Mouse (Mus musculus): Measurements from ENCODE around the gene Amhr2.

The Amhr2 gene

DNA sequence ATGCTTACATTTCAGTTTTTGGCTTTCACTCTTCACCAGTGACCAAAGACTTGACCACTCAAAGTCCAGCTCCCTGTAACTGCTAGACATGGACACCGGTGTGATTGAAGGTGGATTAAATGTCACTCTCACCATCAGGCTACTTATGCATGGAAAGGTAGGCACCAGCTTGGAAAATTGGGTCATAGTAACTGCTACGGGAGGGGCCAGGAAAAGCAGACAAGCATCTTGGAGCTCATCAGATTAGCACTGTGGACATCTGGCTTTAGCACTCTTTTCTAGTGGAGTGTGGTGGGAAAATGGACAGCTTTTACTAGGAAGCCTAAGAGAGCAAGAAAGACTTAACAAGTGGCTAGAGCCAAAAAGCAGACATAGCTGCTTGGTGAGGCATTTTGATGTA, 28.1 kb downstream of the Amhr2 start:
- DNase-seq, result no peak

DNA sequence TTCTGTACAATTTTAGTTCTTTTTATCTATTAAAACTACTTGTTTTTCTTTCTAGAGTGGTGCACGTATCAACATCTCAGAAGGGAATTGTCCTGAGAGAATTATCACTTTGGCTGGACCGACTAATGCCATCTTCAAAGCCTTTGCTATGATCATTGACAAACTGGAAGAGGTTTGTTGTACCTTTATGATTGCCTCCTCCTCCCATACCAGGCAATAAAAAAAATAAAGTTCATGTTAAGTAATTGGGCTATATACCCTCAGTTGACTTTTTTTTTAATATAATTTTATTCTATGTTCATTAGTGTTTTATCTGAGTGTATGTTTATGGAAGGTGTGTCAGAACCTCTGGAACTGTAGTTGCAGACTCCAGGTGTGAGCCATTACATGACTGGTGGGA, 29.4 kb downstream of the Amhr2 start:
- DNase-seq, result no peak

DNA sequence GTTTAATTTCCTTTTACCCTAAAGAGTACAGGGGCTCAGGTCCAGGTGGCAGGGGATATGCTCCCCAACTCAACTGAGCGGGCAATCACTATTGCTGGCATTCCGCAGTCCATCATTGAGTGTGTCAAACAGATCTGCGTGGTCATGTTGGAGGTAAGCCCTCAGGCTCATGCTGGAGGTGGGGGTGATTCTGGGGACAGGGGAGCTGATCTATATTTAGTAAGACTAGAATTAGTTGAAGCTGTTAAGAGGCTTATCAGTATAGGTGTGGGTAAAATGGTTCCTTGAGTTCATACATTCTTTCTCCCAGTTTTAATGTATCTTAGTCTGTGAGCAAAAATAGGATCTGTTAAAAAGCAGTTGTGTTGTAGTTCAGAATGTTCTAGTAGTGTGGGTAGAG, 38.0 kb downstream of the Amhr2 start:
- DNase-seq, result no peak

DNA sequence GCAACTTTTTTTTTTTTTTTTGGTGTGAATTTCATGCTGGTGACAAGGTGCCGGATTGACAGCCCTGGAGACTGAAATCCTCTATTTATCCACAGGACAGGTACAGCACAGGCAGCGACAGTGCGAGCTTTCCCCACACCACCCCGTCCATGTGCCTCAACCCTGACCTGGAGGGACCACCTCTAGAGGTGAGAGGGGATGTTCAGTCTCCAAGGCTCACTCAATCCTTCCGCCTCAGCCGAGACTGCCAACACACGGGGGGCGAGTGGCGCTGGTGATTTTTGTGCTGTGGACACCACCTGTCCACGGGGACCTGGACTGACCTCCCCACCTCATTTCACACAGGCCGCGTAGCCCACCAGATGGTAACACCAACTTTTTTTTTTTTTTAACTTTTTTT, 40.7 kb downstream of the Amhr2 start:
- no peak for DNase-seq

DNA sequence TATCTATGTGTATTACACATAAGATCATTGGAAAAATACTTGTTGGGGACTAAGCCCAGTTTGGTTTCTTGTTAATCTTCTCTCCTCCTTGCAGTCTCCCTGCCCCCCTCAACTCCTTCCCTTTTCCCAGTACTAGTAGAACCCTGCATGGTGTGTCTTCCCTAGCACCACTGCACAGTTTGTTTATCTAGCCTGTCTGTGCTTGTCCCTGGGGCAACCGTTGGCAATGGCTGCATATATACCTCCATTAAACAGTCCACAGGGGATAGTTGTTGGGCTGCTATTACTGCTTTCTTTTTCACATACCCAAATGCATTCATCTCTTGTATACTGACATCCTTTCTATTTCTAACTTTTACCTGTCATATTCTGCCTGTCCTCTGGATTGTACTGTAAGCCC, 42.5 kb downstream of the Amhr2 start:
- no peak for DNase-seq

DNA sequence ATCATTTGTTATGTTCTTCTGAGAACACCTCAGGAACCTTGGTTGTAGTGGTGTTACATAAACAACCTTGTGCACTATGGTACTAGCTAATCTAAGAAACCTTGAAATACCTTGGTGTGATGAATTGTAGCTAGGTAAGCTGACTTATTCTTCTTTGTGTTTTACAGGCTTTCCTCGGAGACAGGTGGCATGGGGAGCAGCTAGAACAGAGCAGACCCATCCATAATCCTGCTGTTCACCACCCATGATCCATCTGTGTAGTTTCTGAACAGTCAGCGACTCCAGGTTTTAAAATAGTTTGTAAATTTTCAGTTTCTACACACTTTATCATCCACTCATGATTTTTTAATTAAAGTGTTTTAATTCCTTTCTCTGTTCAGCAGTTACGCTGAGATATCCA, 53.2 kb downstream of the Amhr2 start:
- no peak for DNase-seq

DNA sequence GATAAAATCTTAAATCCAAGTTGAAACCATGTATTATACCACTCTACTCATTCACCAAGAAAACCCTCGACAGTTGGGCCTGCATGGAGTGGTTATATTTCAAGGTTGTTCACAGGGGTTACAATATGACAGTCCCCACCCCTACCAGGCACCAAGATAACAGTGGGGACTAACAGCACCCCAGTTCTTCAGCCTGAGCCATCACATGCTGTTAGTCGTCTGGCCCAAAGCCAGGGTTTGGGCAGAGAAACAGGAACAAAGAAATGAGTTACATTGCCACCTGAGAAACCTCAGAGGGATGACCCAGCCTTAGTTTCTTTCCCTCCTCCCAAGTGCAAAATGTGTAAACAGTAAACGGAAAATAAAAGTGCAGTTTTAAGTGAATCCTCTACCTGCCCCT, 54.2 kb downstream of the Amhr2 start:
- DNase-seq, result no peak

DNA sequence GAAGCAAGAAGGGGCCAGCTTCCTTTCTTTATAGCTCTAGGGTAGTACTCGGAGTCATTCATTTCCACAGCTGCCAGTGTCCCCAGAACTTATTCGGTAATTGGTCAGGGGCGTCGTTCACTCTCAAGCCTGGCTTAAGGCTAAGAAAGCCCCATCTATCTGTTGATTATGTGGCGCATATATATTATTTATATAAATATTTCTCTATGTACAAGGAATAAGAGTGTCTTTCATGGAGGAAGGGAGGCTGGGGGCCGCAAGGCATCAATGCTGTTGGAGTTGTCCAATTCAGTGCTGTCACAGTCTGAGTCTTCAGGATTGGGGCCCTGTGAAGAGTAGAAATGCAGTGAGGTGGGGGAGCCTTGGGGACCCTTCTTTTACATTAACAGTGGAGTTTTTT, 54.7 kb downstream of the Amhr2 start:
- no peak for DNase-seq

DNA sequence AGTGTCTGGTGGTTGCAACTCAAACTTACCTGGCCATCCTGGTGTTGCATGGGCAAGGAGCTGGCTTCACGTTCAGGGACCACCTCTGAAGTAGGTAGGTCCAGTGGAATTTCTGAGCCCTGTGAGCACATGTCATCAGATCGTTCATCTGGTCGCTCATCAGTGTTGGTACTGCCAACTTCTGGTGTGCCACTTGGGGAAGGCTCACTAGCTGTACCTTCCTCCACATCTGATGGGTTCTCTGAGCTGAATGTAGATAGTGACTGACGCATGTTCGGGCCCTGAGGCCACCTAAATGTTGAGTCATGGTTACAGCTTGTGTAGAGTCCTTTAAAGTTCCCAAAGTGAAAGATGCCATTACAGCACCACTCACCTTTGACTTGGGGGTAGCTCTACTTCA, 55.3 kb downstream of the Amhr2 start:
- no peak for DNase-seq

DNA sequence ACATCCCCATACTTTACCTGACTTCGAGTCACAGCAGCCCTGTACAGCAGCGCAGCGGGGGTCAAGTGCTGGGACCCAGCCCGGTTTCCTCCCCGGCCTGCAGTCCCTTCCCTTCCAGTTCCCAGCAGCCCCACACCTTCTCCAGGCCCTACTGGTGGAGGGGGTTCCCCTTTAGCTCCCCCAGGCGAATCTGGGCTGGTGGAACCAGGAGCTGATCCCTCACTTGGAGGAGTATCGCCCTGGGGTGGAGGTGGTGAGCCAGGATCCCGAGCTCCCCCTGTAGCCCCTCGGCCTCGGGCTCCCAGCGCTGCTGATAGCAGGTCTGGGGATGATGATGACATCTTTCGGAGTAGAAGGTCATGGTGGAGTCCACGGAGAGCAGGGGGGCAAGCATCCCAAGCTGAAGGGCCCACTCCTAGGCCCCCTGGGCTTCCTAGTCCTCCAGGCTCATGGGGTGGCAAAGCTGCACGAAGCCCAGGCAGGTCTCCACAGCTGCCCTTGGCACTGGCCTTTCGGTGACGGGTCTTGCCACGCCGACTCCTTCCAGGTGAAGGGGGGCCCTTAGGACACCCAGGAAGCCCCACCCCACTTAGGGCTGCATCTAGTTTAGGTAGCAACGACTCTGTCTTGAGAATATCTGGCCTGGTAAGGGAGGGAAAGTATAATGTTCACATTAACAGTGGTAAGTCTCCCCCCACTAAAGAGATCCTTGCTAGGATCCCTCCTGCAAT, 56.1 kb downstream of the Amhr2 start:
- DNase-seq, result no peak

DNA sequence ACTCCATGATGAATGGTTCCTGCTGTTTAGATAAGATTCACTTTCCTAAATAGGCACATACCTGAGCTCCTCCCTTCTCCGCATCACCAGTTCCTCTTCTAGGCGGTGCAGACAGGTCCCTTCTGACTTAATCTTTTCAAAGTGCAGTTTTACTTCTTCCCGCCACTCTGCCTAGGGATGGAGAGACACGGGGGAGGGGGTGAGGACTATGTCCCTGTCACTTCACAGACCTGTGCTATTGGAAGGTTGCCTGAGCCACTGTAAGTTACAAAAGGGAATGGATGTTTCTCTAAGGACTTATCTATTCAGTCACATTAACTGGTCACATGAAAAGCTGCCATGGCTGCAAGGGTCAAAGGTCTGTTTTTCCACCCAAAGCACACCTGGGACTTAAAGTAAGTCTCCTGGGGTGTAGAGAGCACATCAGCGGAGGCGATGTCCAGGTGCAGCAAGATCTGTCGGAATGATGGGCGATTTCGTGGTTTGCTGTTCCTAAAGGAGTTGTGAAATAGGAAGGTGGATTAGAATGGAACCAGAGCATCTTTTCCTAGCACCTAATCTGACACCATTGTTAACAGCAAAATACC, 57.2 kb downstream of the Amhr2 start:
- DNase-seq, result no peak

DNA sequence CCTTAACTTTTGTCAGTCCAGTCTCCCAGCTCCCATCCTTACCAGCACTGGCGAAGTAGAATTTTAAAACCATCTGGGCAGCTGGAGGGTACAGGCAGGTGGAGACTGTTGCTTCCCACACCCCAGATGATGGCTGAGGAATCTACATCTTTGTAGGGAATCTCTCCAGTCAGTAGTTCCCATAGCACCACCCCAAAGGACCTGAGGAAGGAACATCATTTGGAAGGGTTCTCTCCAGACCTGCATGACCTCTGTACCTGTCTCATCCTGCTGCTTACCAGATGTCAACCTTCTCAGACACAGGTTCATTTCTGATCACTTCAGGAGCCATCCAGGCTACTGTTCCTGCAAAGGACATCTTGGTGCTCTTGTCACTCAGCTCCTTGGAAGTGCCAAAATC, 58.3 kb downstream of the Amhr2 start, which contains the start of gene Gm10337:
Gene Gm10337, plus strand, starts transcription at position 276 of the 400 bp plus-strand sequence.
- DNase-seq, result no peak
